Mouse (Mus musculus): ENCODE measurements around the gene Sec61a1.

Sec61a1 gene

DNA sequence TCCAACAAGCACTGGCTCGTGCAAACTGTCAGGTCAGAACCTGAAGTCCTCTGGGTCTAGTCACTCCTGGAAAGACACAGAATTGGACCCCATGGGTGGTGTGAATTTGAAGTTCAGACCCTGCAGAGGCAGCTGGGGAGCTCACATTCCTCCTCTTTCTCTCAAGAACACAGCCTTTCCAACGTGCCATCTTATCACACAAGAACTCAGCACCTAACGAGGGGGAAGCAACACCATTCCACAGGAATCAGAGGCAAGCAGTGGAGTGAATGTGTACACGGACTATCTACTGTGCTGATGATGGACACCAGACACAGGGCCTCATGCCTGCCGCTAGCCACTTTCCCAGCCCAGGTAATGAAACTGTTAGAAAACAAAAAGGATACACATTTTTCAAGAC is 2.0 kb downstream of the Sec61a1 start:
- no peak for DNase-seq (ENCODE audit: low read depth, low spot score)

DNA sequence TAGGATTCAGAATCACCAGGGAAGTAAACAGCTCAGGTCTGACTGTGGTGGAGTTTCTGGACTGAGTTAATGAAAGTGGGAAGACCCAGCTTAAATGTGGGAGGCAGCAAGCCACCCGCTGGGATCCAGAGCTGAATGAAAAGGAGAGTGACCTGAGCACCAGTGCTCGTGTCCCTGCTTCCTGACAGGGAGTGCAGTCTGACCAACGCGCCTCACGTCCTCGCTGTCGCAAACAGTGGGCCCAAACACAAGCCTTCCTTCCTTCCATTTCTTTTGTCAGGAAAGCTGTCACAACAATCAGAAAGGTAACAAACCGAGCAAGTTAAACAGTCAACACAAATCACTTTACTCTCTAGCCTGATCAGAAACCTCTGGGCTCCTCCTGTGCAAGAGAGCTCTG is 2.7 kb downstream of the Sec61a1 start:
- no peak for DNase-seq (ENCODE audit: low read depth, low spot score)

DNA sequence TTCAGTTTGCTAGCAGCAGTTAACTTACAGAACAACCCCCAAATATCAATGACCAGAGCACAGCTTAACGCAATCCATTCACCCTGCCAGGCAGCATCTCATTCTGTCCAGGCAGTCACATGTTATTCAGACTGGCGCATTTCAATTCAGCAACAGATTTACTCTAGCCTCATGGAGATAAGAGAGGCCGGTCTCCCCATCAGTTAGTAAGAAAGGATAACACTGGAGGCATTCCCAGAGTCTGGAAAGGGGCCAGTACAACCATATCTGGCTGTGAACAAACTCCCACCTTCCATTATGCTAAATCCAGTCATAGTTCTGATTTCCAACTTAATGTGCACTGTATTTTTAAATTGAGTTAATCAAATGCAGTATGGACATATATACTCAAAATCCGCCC is 4.2 kb downstream of the Sec61a1 start:
- DNase-seq (ENCODE audit: low read depth, low spot score) = no peak

DNA sequence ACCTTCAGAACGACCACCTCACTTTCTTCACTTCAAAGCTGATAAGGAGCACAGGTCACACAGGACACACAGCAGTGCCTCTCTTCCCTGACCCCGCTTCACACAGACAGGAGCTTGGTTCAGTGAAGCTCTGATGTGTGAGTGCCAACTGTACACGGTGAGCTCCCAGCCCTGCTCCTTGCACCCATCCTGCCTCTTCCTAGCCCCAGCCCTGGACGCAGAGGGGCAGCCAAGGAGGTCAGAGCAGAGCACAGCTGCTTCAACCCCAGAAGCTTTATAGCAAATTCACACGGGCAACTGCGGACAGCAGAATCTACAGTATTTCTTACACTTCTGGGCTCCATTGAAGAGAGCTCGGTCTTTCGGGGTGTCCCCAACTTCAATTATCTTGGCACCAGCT is 4.7 kb downstream of the Sec61a1 start:
- no peak for DNase-seq (ENCODE audit: low read depth, low spot score)

DNA sequence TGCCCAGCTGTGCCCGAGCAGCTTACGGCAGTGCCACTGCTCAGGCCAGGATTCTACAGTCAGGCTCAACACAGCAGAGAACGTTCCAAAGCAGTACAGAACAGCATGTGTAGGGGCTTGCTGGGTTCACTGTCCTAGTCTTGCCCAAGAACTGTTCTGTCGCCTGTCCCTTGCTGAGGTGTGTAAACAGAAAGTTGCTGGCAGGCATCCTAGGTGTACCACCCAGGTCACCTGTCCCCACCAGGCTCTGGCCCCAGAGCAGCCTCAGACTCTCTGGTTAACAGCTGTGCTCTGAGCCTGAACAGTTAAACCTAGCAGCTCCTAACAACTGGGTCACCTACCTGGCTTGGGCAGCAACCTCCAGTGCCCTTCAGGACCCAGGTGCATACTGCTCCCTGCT is 15.7 kb downstream of the Sec61a1 start:
- DNase-seq (ENCODE audit: low read depth, low spot score) = no peak

DNA sequence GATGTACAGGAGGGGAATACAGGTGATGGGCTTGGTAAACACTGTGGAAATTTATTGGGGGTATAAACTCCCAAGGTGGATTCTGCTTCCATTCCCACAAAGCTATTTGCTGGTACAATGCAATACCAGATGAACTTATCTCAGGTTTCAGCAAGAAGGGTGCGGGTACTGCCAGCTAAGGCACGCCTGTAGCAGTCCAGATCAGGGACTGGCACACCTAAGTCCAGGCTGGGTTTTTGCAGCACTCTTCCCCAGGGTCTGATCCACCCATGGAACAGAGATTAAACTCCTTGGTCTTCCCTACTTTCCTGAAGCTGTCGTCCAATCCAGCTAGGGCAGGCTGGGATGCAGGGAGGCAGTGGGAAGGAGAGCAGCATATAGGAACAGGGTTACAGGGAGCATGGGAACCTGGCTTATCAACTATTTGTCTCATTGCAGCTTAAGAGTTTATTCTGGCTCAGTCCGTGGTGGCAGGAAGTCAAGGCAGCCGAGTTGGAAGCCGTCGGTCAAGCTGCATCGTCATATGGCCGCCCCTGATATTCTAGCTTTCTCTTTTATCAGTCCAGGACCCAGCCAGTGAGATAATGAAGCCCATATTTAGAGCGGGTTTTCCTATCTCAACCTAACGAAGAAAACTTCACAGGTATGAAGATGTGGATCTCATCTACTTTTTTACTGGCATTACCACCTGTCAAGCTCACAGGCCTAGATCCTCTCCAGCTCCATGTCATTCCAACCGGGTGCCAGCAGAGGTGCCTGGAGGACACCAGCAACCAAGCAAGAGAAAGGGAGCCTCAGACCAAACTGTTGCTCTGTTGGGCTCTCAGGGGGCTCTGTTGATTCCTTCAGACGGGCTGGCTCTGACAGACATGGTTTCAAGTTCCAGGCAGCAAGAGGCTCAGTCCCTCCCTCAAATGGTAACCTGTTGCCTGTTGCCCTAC is 16.4 kb downstream of the Sec61a1 start:
- no peak for DNase-seq (ENCODE audit: low read depth, low spot score)

DNA sequence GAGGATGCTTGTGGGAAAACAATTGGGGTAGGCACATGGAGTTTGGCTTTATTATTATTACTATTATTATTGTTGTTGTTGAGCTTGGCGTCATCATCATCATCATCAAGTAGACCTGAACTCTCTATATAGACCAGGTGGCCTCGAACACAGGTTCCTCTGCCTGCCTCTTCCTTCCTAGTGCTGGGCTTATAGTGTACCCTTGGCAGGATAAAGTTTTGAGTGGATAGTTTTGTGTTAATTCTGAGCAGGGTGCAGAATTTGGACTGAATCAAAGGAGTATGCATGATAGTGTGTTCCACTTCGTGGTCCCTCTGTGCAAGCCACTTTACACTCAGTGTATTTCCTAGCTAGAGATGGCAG is 18.3 kb downstream of the Sec61a1 start:
- no peak for DNase-seq (ENCODE audit: low read depth, low spot score)

DNA sequence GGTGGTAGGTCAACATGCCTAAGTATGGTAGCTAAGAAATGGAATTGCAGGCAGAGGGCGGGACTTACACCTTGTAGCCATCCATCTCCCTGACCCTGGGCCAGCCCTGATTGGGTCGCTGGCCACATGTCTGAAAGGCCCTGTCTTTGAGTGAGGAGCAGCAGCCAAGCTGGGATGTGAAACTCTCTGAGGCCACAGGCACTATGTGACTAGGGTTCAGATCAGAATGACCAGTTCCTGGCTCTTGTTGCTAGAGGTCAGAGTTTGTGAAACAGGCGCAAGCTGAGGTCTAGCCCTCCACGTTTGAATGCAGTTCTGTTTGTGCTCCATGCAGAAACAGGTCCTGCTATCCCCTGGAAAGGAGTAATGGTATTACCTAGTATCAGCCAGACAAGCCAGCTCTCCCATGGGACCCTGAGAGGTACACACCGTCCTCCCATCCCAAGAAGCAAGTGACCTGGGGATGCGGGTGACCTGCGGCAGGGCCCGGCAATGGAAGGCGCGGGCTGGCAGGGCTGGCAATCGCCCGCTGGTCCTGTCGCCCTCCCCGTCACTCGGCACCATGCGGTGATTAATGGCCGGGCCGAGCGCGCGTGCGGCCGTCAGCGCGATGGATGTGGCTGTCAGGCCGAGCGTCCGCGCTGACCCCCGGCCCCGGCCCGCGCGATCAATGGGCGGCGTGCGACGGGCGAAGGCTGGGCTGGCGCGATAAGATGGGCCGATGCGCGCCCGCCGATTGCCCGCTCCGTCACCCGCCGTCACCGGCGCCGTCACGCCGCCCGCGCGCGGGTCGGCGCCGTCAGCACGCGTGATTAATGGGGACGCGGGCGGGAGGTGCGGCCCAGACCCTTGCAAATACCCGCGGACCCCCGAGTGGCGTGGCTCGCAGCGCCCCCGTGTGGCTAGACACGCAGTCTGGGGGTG is 19.0 kb downstream of the Sec61a1 start:
- DNase-seq (ENCODE audit: low read depth, low spot score) = no peak

DNA sequence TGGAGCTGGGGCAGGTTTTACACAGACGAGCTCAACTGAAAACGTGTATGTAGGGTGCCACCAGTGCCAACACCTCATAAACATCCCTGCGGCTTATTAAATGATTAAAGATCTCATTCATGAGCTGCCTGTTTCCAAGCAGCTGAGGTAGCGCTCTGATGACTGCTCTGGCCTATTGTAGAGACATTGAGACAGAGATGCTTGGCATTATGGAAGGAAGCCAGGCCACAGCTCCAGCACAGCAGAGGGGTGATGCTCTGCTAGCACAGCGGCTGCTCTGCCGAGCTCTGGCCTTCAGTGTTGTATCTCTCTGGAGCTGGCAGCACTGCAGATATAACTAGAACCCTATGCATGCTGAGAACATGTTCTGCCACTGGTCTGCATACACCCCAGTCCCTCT is 25.0 kb downstream of the Sec61a1 start:
- no peak for DNase-seq (ENCODE audit: low read depth, low spot score)

DNA sequence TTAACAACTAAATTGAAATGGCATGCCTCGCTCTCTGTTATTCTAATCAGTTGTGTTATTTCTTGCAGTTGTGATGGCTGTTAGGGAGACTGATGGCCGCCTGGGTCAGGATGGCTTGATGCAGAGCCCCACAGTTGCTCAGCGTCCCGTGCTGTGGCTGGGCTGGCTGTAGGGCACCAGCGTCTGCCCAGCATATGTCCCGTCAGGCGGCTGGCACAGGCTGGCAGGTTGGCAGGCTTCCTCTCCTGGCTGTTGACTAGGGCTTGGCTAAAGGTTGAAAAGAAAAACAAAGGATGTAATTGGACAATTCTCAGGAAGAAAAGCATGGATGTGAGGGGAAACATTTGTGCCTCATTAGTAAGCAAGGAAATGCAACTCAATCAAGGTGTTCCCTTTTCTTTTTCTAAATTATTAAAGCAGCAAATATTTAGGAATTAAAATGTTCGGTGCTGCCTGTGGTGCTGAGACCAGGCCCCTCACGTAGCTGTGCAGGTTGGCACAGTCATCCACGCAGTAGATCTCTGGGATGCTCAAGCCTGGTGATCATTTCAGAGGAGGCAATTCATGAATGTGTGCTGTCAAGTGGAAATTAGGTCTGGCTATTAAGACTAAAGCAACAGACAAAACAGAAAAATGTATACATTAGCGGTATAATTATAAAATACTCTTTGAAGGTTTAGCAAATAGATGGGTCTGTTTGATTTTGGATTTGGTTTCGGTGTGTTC is 27.9 kb downstream of the Sec61a1 start:
- no peak for DNase-seq (ENCODE audit: low read depth, low spot score)

DNA sequence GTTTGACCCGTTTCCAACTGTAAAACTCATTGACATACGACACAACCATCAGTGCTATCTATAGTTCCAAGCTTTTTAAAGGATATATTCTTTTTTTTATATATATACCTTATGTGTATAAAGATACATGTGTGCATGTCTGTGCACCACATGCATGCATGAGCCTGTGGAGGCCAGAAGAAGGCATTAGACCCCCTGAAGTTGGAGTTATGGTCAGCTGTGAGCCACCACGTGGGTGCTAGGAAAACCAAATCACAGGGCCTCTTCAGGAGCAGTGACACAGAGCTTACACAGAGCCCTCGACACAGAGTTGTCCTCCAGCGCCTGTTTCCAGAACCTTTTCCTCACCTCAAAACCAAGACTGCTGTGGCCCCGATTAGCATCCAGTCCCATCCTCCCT is 28.9 kb downstream of the Sec61a1 start:
- no peak for DNase-seq (ENCODE audit: low read depth, low spot score)

DNA sequence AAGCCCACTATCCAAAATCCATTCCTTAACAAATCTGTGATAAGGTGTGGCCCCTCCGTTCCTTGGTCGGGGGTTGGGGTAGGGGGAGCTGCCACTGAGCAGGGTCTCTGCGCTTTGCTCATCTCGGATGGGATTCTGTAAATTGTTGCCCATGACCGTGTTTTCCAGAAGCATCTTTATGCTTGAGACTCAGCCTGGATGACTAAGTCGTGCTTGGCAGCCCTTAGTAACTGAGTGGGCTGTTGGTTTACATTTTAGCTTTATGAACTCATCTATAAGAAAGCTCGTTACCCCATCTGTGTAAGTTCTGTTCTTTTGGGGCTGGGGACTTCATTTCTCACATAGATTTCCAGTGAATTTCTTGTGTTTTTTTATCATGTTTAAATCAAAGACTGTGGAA is 29.7 kb downstream of the Sec61a1 start:
- DNase-seq (ENCODE audit: low read depth, low spot score) = no peak

DNA sequence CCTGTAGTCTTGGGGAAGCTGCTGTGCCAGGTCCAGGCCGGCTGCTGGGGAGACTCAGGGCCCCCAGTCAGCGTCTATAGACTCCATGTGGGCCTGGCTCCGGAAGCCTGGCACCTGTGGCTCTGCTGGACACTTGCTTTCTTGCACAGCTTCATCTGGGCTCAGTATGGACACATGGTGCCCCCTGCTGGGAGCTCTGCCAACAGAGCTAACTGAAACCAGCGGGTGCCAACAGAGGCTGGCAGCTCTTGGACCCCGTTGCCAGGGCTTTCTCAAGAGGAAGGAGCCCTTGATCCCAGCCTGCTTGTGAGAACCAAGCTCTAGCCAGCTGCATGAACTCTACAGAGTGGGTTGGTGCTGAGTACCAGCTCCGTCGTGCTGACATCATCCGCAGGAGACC is 31.8 kb downstream of the Sec61a1 start:
- no peak for DNase-seq (ENCODE audit: low read depth, low spot score)

DNA sequence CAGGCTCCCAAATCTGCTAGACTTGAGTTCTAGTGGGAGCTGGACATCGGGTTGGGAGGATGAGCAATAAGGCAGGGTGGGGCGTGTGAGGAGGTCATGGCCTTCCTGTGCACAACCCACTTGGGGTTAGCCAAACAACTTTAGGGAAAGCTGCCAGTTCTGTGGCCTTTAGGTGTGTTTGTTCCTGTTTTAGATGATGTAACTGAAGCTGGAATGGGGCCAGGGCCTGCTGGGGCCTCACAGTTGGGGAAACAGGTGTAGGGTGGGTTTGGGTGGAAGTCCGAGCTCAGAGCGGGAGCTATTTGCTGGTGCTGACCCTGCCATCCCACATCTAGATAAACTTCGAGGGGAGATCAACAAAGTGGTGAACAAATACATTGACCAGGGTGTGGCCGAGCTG is 33.3 kb downstream of the Sec61a1 start:
- no peak for DNase-seq (ENCODE audit: low read depth, low spot score)

DNA sequence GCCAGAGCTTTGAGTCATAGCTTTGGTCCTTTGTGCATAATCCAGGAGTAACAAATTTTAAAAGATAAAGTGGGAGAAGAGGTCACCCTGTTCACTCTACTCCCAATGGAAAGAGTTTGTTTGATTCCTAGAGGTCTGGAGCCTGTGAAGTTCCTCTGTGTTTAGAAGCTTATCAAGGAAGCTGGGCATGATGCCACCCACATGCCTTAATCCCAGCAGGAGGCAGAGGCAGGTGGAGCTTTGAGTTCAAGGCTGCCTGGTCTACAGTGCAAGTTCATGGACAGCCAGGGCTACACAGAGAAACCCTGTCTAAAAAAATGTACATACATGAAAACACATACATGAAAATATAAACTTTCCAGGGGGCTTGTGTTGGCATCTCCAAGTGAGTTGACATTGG is 34.8 kb downstream of the Sec61a1 start:
- no peak for DNase-seq (ENCODE audit: low read depth, low spot score)

DNA sequence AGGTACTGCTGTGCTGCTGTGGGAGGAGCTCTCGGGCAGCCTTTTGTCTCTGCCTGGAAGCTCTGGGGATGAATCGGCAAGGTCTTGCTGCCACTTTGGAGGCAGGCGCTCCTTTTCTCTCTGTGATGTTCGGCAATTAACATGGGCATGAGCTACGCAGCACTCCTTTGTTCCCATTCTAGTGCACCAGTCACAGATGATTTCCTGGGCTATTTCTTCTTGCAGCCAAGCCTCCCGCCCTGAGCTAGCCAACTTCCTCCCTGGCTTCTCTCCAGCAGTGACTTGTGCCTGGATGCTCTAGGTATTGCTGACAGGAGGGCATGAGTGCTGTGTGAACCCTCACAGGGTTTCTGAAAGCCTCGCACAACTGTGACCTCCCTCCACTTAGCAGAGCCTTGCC is 35.6 kb downstream of the Sec61a1 start:
- peak; percentile 48 for DNase-seq (ENCODE audit: low read depth, low spot score)

DNA sequence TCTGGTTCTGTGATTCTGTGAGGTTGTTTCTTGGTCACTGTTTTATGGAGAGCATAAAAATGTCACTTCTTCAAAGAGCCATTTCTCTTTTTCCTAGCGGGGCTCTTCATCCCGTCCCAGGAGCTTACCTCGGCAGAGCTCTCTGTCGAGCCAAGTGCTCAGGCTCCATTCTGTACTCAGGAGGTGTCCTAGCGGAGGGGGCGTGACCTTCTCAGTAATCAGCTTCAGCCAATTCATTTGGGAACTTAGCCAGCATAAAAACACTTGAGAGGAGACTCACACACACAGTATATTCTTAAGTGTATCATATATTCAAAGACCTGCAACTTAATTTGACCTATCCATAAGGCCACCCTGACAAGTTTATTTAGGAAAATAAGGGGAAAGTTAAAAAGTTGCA is 38.3 kb downstream of the Sec61a1 start:
- DNase-seq (ENCODE audit: low read depth, low spot score) = no peak

DNA sequence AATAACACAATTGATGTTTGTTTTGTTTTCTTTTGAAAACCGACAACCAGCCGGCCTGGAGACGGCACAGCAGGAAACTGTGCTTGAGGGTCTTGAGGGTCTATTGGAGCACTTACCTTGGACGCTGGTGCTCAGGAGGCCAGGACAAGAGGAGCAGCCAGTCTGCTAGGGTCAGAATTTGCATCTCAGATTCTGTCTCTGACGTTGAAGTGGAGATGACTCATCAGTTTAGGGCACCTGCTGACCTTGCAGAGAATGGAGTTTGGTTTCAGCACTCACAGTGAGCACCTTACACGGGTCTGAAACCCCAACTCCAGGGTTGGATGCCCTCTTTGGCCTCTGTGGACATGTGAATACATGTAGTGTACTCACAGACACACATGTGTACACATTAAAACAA is 48.8 kb downstream of the Sec61a1 start:
- no peak for DNase-seq (ENCODE audit: low read depth, low spot score)

DNA sequence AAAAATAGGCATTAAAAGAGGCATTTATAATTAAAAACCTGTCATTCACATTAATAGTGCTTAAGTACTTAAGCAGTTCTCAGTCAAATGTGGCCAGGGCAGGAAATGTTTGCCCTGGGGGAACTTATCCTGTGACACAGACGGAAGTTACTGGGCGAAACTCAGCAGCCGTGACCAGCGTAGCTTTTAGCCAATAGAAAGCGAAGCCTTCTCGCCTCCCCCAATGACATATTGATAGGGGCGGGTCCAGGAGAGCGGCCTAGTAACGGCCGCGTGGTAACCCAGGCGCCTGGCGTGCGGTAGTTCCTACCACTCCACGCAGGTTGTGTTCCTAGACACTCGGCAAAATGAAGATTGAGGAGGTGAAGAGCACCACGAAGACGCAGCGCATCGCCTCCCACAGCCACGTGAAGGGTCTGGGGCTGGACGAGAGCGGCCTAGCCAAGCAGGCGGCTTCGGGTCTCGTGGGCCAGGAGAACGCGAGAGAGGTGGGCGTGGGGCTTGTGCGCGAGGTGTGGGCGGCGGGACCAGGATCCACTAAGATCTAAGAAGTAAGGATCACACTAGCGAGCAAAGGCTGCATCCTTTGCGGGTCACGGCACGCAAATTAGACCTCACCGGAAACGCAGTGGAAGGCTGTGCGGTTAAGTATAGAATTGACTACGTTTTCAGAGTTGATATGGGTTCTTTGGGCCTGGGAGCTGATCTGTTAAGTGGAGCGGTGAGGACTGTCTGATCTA is 53.4 kb downstream of the Sec61a1 start, which contains the start of gene Ruvbl1:
TSS of gene Ruvbl1 (plus strand) at position 229 of the 740 bp plus-strand sequence.
- peak; percentile 86 for DNase-seq (ENCODE audit: low read depth, low spot score)

DNA sequence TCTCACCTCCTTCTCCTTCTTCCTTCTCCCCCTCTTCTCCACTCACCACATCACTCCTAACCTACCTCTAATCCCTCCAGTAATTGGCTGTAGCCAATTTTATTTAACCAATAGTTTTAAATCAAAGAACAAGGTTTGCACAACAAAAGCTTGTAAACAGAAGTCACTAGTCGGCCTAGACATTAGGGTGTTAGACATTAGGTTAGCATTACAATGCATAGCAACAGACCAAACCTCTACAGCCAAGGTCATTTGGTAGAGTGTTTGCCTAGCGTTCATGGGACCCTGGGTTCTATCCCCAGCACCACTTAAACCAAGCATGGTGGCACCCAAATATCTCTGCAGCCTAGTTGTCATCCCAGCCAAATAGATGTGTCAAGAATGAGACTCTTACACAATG is 64.2 kb downstream of the Sec61a1 start:
- DNase-seq (ENCODE audit: low read depth, low spot score) = no peak

All from WW6 (cell line).